Mouse (Mus musculus): ENCODE measurements around the gene Kazn.

Kazn gene

DNA sequence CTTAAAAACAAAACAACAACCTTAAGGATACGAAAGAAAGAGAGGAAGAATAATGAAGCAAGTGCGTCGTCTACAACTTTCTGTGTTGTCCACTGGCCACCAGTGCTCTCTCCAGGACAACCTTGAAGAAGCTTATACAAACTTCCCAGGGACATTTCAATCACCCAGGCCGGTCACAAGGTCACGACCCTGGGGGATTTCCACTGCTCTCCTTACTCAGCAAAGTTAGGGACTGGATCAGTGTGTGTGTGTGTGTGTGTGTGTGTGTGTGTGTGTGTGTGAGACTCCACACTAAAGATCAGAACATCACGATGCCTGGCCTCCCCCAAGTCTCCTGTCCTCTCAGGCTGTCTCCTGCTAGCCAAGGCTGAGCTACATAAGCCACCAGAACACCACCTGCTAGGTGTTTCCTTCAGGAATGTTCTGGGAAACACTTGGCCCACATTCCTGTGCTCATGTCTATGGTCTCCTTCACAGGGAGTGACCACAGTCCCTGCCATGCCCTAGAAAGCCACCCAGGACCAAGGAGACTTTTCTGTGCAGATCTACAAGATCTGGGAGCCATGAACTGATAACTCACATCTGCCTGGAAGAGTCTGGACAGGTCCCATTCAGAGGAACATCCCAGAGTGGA, 3.7 kb upstream of the Kazn start:
- no peak for DNase-seq (ENCODE audit: low read depth, low spot score)

DNA sequence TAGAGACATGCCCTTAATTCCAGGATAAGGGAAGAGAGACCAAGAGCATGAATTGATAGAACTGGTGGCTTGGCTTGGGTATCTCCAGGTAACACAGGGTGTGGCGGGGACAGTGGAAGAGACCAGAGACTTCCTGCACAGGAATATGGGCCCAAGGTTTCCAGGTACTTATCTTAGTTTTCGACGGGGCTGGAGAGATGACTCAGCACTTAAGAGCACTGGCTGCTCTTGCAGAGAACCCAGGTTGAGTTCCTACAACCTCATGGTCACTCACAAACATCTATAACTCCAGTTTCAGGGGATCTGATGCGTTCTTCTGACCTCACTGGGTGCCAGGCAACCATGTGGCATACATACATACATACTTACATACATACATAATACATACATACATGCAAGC, 3.0 kb upstream of the Kazn start:
- DNase-seq (ENCODE audit: low read depth, low spot score) = no peak

- DNase-seq (ENCODE audit: low read depth, low spot score) = no peak
Measured at GRCm38 (mm10) chr4:142240874-142241273, 1.7 kb upstream of the Kazn start.

- DNase-seq (ENCODE audit: low read depth, low spot score) = no peak
Measured at GRCm38 (mm10) chr4:142238486-142239239, 538 bp downstream of the Kazn start.

GRCm38 (mm10) chr4:142238041-142238440, 1.2 kb downstream of the Kazn start:
- no peak for DNase-seq (ENCODE audit: low read depth, low spot score)

DNA sequence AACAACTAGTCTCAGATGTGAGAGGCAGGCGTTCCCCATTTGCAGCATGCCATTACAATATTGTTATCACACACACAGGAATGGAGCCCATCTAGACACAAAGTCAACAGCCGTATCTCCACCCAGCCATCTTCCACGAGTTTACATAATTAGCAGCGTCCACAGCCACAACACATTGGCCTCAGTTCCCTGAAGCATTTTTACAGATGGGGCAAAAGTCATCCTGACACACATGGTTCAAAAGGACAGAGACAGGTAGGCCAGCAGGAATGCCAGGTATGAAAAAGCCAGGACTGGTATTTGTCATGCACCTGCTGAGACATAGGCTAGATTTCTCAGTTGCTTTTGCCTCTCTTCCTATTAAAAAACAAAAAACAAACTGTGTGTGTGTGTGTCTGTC, 2.5 kb downstream of the Kazn start:
- no peak for DNase-seq (ENCODE audit: low read depth, low spot score)

GRCm38 (mm10) chr4:142235426-142235825, 3.8 kb downstream of the Kazn start:
- DNase-seq (ENCODE audit: low read depth, low spot score) = no peak

GRCm38 (mm10) chr4:142234828-142235227, 4.4 kb downstream of the Kazn start:
- DNase-seq (ENCODE audit: low read depth, low spot score) = no peak

GRCm38 (mm10) chr4:142228821-142229575, 10.2 kb downstream of the Kazn start:
- no peak for DNase-seq (ENCODE audit: low read depth, low spot score)

DNA sequence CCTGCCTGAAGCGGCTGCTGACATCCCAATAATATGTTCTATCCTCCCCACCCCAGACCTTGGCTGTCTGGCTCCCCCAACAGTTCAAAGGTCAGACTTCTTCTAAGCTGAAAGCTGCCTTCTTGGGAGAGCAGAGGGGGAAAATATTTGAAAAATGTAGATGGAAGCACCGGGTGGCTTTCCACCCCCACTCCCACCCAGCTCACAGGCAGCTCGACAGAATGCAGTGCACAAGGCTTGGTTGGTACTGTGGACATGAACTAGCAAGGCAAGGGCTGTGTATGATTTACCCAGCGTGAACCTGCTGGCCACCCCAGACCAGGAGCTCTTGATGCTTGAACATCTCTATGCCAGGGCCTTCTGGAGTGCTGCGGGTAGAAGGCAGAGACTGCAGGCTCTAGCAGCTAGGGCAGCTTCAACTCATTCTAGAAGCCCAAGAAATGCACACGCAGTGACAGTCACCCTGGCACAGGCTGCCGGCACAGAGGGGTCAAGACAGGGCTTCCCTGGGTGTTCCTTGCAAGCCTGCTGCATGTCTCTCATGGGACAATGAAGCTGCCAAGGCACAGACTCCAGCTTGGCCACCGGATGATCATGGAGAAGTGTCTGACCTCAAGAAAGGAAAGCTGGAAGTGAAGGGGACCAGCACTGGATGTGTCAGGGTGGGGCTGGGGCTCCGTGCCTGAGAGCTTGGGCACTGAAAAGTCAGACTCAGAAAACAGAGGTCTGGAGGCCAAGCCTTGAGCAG, 15.1 kb downstream of the Kazn start:
- DNase-seq (ENCODE audit: low read depth, low spot score) = no peak

DNA sequence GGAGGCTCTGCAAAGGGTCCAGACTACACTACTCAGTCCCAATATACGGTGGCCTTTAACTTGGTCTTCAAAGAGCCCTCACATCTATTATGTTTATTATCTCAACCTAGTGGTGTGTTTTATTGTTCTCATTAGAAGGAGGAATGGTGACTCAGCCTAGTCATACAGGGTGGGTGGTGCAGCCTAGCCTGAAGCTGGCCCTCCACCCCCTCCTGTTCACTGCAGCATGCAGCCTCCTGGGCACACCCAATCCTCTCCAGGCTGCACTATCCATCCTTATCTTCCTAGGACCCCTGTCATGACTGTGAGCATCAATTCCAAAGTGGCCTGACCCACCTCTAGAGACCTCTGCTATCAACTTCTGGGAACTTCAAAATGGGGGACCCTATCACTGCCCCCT, 16.8 kb downstream of the Kazn start:
- DNase-seq (ENCODE audit: low read depth, low spot score) = no peak

GRCm38 (mm10) chr4:142221757-142222072, 17.5 kb downstream of the Kazn start:
- DNase-seq (ENCODE audit: low read depth, low spot score) = no peak

GRCm38 (mm10) chr4:142221025-142221756, 18.0 kb downstream of the Kazn start:
- DNase-seq (ENCODE audit: low read depth, low spot score) = no peak

- no peak for DNase-seq (ENCODE audit: low read depth, low spot score)
Measured at GRCm38 (mm10) chr4:142218997-142219396, 20.2 kb downstream of the Kazn start.

DNA sequence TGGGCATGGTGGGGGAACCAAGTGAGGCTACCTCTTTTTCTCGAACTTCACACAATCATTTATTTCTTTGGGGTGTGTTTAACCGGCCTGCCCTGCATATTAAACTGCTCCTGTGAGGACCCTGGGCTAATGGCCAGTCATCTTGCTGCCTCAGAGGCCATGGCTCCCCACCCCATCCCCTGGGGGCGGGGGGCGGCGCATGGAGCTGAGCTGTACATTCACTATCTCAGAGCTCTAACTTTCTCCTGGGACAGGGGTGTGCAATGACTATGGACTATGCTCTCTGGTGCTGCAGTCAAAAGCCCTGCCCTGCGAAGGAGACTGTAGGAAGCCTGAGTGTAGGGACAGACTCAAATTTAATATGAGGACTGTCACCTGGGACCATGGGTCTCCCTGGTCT, 22.2 kb downstream of the Kazn start:
- DNase-seq (ENCODE audit: low read depth, low spot score) = no peak

GRCm38 (mm10) chr4:142215760-142216159, 23.4 kb downstream of the Kazn start:
- no peak for DNase-seq (ENCODE audit: low read depth, low spot score)

DNA sequence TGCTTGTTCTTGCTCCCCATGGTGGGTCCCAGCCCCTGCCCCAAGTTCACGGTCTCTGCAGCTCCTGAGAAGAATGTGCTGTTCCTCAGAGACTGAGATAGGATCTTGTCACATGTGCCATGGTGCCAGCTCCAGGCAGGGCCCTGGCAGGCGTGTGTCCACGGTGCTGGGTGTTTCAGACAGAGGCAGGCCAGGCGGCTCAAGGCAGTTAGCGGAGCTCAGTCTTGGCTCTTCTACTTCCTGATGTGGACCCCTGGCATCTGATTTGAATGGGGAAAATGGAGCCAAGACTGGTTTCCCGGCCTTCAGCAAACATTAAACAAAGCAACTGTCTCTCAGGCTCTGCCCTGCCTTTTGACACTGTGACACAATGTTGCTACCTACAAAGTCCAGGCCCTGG, 24.7 kb downstream of the Kazn start:
- no peak for DNase-seq (ENCODE audit: low read depth, low spot score)

GRCm38 (mm10) chr4:142212425-142212824, 26.8 kb downstream of the Kazn start:
- DNase-seq (ENCODE audit: low read depth, low spot score) = no peak

GRCm38 (mm10) chr4:142209884-142210283, 29.3 kb downstream of the Kazn start:
- DNase-seq (ENCODE audit: low read depth, low spot score) = no peak

- DNase-seq (ENCODE audit: low read depth, low spot score) = no peak
Measured at GRCm38 (mm10) chr4:142209476-142209875, 29.7 kb downstream of the Kazn start.

DNA sequence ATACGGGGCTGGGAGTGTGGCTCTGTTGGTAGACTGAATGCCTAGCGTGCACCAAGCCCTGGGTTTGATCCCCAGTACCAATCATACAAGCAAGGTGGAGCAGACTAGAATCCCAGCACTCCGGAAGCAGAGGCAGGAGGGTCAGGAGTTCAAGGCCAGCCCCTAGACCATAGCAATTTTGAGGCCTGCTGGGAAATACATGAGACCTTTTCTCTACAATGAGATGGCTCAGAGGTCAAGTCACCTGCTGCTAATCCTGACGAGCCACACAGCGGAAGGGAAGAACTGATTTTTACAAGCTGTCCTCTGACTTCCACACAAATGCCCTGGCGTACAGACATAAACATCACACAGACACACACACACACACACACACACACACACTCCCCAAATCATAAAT, 33.5 kb downstream of the Kazn start:
- DNase-seq (ENCODE audit: low read depth, low spot score) = no peak

Data from embryo, embryonic 11.5 days (tissue).